Mouse (Mus musculus): ENCODE results near the gene Tspyl4.

Tspyl4 gene

GRCm38 (mm10) chr10:34320809-34321208 lies 23.6 kb downstream of the Tspyl4 start:
- in situ Hi-C loops (cut with MboI, MseI) = no loop called here

GRCm38 (mm10) chr10:34326701-34327100 lies 29.5 kb downstream of the Tspyl4 start:
- in situ Hi-C loops (cut with MboI, MseI) = no loop called here

- in situ Hi-C loops (cut with MboI, MseI) = no loop called here
Observed at GRCm38 (mm10) chr10:34327144-34327543, 29.9 kb downstream of the Tspyl4 start.

- in situ Hi-C loops (cut with MboI, MseI) = no loop called here
Observed at GRCm38 (mm10) chr10:34328310-34328709, 31.1 kb downstream of the Tspyl4 start.

GRCm38 (mm10) chr10:34341014-34341413 lies 43.8 kb downstream of the Tspyl4 start:
- in situ Hi-C loops (cut with MboI, MseI) = no loop called here

- in situ Hi-C loops (cut with MboI, MseI) = no loop called here
Observed at GRCm38 (mm10) chr10:34341886-34342285, 44.6 kb downstream of the Tspyl4 start.
